Mouse (Mus musculus) testis, adult 2 months (tissue): ENCODE results near the gene Pgam1.

Experiments
- CTCF ChIP-seq: fragments of 200-500 bp; IDR thresholded peaks from 2 replicates; pipeline ENCODE4 v1.5.1; 2012; ENCODE audit warnings: low read depth, mild to moderate bottlenecking, inconsistent platforms, low read length, moderate library complexity; ENCODE audit not compliant: control insufficient read depth, insufficient read depth, insufficient replicate concordance
- POLR2A ChIP-seq: fragments of 200-500 bp; IDR thresholded peaks from 2 replicates; pipeline ENCODE4 v1.6.1; 2012; ENCODE audit warnings: low read depth, mild to moderate bottlenecking, inconsistent platforms, low read length, moderate library complexity; ENCODE audit not compliant: control insufficient read depth

GRCm38 (mm10) chr19:41881842-41882241 lies 29.9 kb upstream of the Pgam1 start:
- no peak for TF ChIP-seq POLR2A
- no peak for TF ChIP-seq CTCF
